Mouse (Mus musculus) stomach, postnatal 0 days (tissue): Measurements from ENCODE around the gene Clps. TPM values are rescaled to one million over a fixed set of nuclear protein-coding genes. Genes with fewer than 3 reads are reported as not detected.

ENCODE experiments used
- ATAC-seq: fragments of 200-750 bp; cut with Nextera tagmentation; 2 replicates; pipeline ENCODE4 v1.8.0; 2017; ENCODE audit not compliant: low FRiP score, low TSS enrichment
- DNase-seq: peaks from one replicate; pipeline ENCODE4 v3.0.0-alpha.2; 2016; ENCODE audit warnings: low spot score
- H3K27ac ChIP-seq: fragments of 300-500 bp; sonication (generic); replicated peaks from 2 replicates; pipeline ENCODE4 v1.5.1; 2014; ENCODE audit warnings: mild to moderate bottlenecking, control low read depth
- H3K27me3 ChIP-seq: fragments of 300-500 bp; sonication (generic); 2 replicates; pipeline ENCODE4 v1.6.1; 2014; ENCODE audit warnings: low read length; ENCODE audit not compliant: control insufficient read depth, insufficient read depth
- H3K36me3 ChIP-seq: fragments of 300-500 bp; sonication (generic); 2 replicates; pipeline ENCODE4 v1.6.1; 2014; ENCODE audit warnings: low read length, mixed read lengths; ENCODE audit not compliant: control insufficient read depth, insufficient read depth
- H3K4me1 ChIP-seq: fragments of 300-500 bp; sonication (generic); replicated peaks from 2 replicates; pipeline ENCODE4 v1.6.1; 2014; ENCODE audit warnings: antibody characterized with exemption; ENCODE audit not compliant: control insufficient read depth, insufficient read depth
- H3K4me2 ChIP-seq: fragments of 300-500 bp; sonication (generic); replicated peaks from 2 replicates; pipeline ENCODE4 v1.6.1; 2014; ENCODE audit warnings: low read depth, mild to moderate bottlenecking, control low read depth, moderate library complexity
- H3K4me3 ChIP-seq: fragments of 300-500 bp; sonication (generic); 2 replicates; pipeline ENCODE4 v1.5.1; 2014; ENCODE audit warnings: low read depth, low read length, control low read depth
- H3K9ac ChIP-seq: fragments of 300-500 bp; sonication (generic); 2 replicates; pipeline ENCODE4 v1.6.1; 2014; ENCODE audit warnings: mild to moderate bottlenecking, low read length, control low read depth, mixed read lengths
- H3K9me3 ChIP-seq: fragments of 300-500 bp; sonication (generic); 2 replicates; pipeline ENCODE4 v1.6.1; 2016; ENCODE audit warnings: low read length; ENCODE audit not compliant: control insufficient read depth
- CTCF ChIP-seq: IDR thresholded peaks from 2 replicates; pipeline ENCODE4 v1.5.1; 2016; ENCODE audit warnings: antibody characterized with exemption, low read depth, mild to moderate bottlenecking, moderate library complexity
- EP300 ChIP-seq: optimal IDR thresholded peaks from 2 replicates; pipeline ENCODE3; 2016; ENCODE audit warnings: antibody characterized with exemption
- WGBS: fragments of 180-500 bp; shearing (Covaris S2); extraction: QIAGEN DNeasy Blood & Tissue Kit; methylation state at CpG from one replicate; pipeline ENCODE4 v1.1.7; 2014; 5-methylcytosine and 5-hydroxymethylcytosine counted together
- polyA plus RNA-seq: library from polyadenylated mRNA; unstranded; fragments of >200 nt; fragmentation: Nextera tagmentation; extraction: Ambion mirVana; gene quantifications from 2 replicates; pipeline ENCODE4 v1.2.1, GENCODE M21; 2015

The Clps gene
- polyA plus RNA-seq, 1 experiment from 2014 or later: 1,944 TPM

- no peaks in the 10 kb centered on the region for H3K27me3 ChIP-seq
- H3K4me2 ChIP-seq: no peak within 1 kb of the TSS
- no peaks in the 10 kb centered on the region for H3K9me3 ChIP-seq
- WGBS: 88% methylated on average over 6 of the region's 6 CpGs
- TF ChIP-seq CTCF: no peak
- no peak for TF ChIP-seq EP300
- DNase-seq (no peak), ATAC-seq (no peak)
- H3K4me1 ChIP-seq: peaks cover 8% of the 10 kb centered on the region
- H3K27ac ChIP-seq: no peak within 1 kb of the TSS
- no peak within 1 kb of the TSS for H3K9ac ChIP-seq
- H3K4me3 ChIP-seq: no peak within 1 kb of the TSS
- no peaks in the 10 kb centered on the region for H3K36me3 ChIP-seq
These were observed 30.1 kb downstream of the Clps start, which contains the start of gene Armc12 for GRCm38 (mm10) chr17:28530506-28530905. Armc12 (plus strand) TSS chr17:28530806.

- H3K27me3 ChIP-seq: no peaks in the 10 kb centered on the region
- H3K4me1 ChIP-seq: peaks cover 9% of the 10 kb centered on the region
- 63% methylated on average over 4 of the region's 4 CpGs for WGBS
- TF ChIP-seq CTCF (no peak), EP300 (no peak)
- no peak overlapping the region for H3K27ac ChIP-seq
- ATAC-seq: no peak
- H3K4me3 ChIP-seq: no peak overlapping the region
- DNase-seq: no peak
- no peaks in the 10 kb centered on the region for H3K9me3 ChIP-seq
- H3K4me2 ChIP-seq: no peak overlapping the region
- no peaks in the 10 kb centered on the region for H3K36me3 ChIP-seq
- H3K9ac ChIP-seq: no peak overlapping the region
These were observed 31.4 kb downstream of the Clps start for GRCm38 (mm10) chr17:28529116-28529515.

- no peak overlapping the region for H3K4me3 ChIP-seq
- H3K4me2 ChIP-seq: peak overlapping the region; percentile 39
- no peaks in the 10 kb centered on the region for H3K36me3 ChIP-seq
- whole genome bisulfite sequencing: under 1% methylated on average over 6 of the region's 6 CpGs
- H3K27me3 ChIP-seq: no peaks in the 10 kb centered on the region
- peak; percentile 60; the same call in 1 of the 2 replicates for ATAC-seq
- no peak overlapping the region for H3K27ac ChIP-seq
- peak overlapping the region; percentile 38 for H3K9ac ChIP-seq
- DNase-seq: peak; percentile 84
- peaks cover 11% of the 10 kb centered on the region for H3K4me1 ChIP-seq
- H3K9me3 ChIP-seq: no peaks in the 10 kb centered on the region
- no peak for TF ChIP-seq EP300
- TF ChIP-seq CTCF: peak; percentile 99
These were observed 32.6 kb downstream of the Clps start for GRCm38 (mm10) chr17:28528043-28528351.

- Histone ChIP-seq H3K4me3 (no peak overlapping the region), H3K9ac (peak overlapping the region; percentile 38)
These were observed 33.2 kb downstream of the Clps start for GRCm38 (mm10) chr17:28527184-28528042.

GRCm38 (mm10) chr17:28524831-28525430, 35.6 kb downstream of the Clps start:
- 64% methylated on average over 4 of the region's 4 CpGs for WGBS
- H3K36me3 ChIP-seq: no peaks in the 10 kb centered on the region
- H3K27ac ChIP-seq: no peak overlapping the region; the same call in 1 of the 2 replicates
- no peak overlapping the region for H3K4me3 ChIP-seq
- no peak for ATAC-seq
- H3K4me1 ChIP-seq: peaks cover 14% of the 10 kb centered on the region
- H3K27me3 ChIP-seq: no peaks in the 10 kb centered on the region
- peak; percentile 43 for TF ChIP-seq CTCF
- no peak for TF ChIP-seq EP300
- H3K9me3 ChIP-seq: no peaks in the 10 kb centered on the region
- no peak for DNase-seq
- H3K9ac ChIP-seq: no peak overlapping the region
- H3K4me2 ChIP-seq: no peak overlapping the region

More at GRCm38 (mm10) chr17:28527184-28528042, 33.2 kb downstream of the Clps start:
- Histone ChIP-seq H3K27ac (peak overlapping the region; percentile 69; the same call in 1 of the 2 replicates), H3K9me3 (no peaks in the 10 kb centered on the region), H3K36me3 (no peaks in the 10 kb centered on the region), H3K4me1 (peaks cover 11% of the 10 kb centered on the region), H3K4me2 (peak overlapping the region; percentile 39), H3K27me3 (no peaks in the 10 kb centered on the region)
- ATAC-seq: 0 out of 2 replicates have a peak, but pooled peaks have one; percentile 3
- TF ChIP-seq EP300: no peak
- TF ChIP-seq CTCF: no peak
- WGBS: 30% methylated on average over 12 of the region's 12 CpGs
- DNase-seq: peak; percentile 48
